Mouse (Mus musculus) forelimb bud, embryonic 11.5 days (tissue): ENCODE results near the gene Fam19a3.
A peak's percentile ranks its signal among the peaks of the same experiment; 100 is the strongest.
"Not testable (repeated sequence)": the region's sequence is repeated elsewhere in the genome, so short reads cannot be mapped to it uniquely, and the experiment has no call there.

Experiments
- DNase-seq: peaks from one replicate; pipeline ENCODE4 v3.0.0-alpha.2; 2012; ENCODE audit warnings: low read depth, low spot score

Fam19a3 gene

GRCm38 (mm10) chr3:104765021-104765420 is 16.6 kb downstream of the Fam19a3 start:
- DNase-seq = no peak

DNA sequence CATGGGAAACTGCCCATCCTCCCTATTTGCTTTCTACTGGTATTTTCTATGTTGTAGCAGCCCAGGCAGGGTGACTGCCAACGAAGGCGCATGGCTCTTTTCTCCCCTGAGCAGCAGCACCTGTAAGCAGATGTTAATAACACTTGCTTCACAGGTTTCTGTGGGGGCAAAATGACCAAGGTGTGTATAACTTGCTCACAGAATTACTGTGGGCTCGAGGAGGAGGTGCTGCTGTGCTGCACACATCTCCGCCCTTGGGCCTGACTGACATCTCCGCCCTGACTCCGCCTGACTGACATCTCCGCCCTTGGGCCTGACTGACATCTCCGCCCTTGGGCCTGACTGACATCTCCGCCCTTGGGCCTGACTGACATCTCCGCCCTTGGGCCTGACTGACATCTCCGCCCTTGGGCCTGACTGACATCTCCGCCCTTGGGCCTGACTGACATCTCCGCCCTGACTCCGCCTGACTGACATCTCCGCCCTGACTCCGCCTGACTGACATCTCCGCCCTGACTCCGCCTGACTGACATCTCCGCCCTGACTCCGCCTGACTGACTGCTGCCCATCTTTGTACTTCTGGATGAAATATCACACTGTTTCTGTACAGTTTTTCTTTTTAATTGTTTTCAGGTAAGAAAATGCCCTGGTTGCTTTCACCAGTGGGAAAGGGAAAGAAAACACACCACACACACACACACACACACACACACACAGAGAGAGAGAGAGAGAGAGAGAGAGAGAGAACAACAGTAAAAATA is 19.4 kb downstream of the Fam19a3 start:
- DNase-seq = not testable (repeated sequence)

GRCm38 (mm10) chr3:104758869-104759268 is 22.8 kb downstream of the Fam19a3 start:
- no peak for DNase-seq

DNA sequence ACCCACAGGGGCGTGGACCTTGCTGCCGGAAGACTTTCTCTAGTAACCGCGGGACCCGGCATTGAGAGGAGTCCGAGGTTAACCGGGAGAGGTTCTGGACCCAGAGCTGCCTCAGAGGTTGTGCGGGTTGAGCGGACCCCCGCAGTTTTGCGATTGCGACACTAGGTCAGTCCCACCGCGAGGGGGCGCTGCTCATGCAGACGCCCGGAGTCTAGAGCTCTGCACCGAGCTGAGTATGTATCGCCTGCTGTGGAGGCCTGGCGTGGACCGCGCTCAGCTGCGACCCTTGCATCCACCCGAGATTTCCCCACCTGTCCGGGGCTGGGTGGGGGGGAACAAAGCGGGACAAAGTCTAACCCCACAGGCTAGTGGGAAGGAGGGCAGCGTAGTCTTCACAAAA is 23.2 kb downstream of the Fam19a3 start:
- peak; percentile 90 for DNase-seq

GRCm38 (mm10) chr3:104752845-104753244 is 28.8 kb downstream of the Fam19a3 start:
- not testable (repeated sequence) for DNase-seq

- no peak for DNase-seq
Observed at GRCm38 (mm10) chr3:104743864-104744263, 37.8 kb downstream of the Fam19a3 start.

GRCm38 (mm10) chr3:104743161-104743560 is 38.5 kb downstream of the Fam19a3 start:
- DNase-seq = no peak

- no peak for DNase-seq
Observed at GRCm38 (mm10) chr3:104741954-104742353, 39.7 kb downstream of the Fam19a3 start.

DNA sequence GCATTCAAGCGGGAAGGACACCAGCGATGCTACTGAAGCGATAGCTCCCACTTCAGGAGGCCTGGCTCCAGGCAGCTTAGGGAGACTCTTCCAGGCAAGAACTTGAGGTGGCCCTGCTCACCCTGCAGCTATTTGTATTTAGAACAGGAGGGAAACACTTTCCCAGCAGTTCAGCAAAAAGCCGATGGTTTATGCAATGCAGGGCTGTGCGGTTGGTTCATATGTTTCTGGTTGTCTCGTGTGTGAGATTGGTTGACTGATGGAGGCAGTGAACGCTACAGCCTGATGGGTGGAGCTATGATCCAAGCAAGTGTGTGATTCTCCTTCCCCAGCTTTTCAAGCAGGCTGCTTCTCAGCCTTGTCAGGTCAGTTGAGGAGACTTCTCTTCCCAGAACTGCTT is 47.0 kb downstream of the Fam19a3 start:
- DNase-seq = peak; percentile 11

DNA sequence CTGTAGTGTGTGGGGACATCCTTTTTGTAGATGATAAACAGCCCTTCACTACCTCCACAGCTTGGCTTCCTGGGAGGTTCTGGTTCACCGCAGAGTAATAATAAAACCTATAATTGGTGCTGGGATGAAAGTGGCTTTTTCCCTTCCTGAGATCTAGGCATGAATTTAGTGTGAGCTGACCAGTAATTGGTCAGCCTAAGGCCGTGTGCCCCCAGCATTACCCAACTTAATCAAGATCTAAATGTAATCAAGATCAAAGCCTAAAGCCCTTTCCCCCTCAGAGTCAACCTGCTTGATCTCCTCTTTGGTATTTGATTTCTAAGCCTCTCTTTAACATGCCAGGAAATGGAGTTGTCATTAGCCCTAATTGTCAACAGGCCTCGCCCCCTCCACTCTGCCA is 48.7 kb downstream of the Fam19a3 start:
- DNase-seq = peak; percentile 34

DNA sequence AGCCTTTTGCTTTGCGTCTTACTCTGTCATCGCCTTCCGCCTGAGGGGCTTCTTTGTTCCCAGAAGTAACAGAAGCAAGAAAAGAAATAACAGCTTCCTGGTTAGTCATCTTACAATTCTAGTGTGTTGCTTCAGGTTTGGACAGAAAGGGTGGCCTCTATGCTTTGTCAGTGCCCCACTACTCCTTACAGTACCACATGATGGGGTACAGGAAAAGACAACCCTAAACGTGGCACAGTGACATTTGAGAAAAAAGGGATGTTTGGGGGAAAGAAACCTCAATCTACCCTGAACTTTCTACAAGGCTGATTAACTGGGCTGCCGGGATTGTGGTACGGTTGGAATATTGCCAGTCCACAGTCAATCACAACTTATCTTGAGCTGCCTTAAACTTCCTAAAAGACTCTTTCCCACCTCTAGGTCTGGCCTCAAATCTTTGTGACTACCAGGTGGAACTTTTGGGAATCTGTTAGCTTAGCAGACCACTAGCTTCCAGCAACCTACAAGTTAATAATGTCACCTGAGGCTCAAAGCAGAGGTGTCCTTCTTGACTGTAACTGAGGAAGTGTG is 52.3 kb downstream of the Fam19a3 start:
- DNase-seq = no peak
